Mouse (Mus musculus) 3T3-L1 (cell line): ENCODE measurements at regions not wholly inside any gene's neighbourhood (a gene's known extent, or its start where the extent isn't known, plus 50 kb on each side); places are given as distances from the start of the nearest gene placed in this dataset.
"Not testable (repeated sequence)": the region's sequence is repeated elsewhere in the genome, so short reads cannot be mapped to it uniquely, and the experiment has no call there.

ENCODE experiments used
- DNase-seq: peaks from one replicate; pipeline ENCODE4 v3.0.0-alpha.2; 2015; ENCODE audit warnings: low read depth, low spot score

GRCm38 (mm10) chr3:21621745-21622144, 454.7 kb upstream of the Tbl1xr1 start:
- peak; percentile 33 for DNase-seq

GRCm38 (mm10) chr3:21625039-21625438, 451.4 kb upstream of the Tbl1xr1 start:
- DNase-seq, result peak; percentile 3

GRCm38 (mm10) chr3:21626029-21626428, 450.4 kb upstream of the Tbl1xr1 start:
- DNase-seq, result peak; percentile 90

- DNase-seq, result not testable (repeated sequence)
These were observed 449.4 kb upstream of the Tbl1xr1 start for GRCm38 (mm10) chr3:21627048-21627447.

GRCm38 (mm10) chr3:21633600-21634221, 442.7 kb upstream of the Tbl1xr1 start:
- no peak for DNase-seq

- no peak for DNase-seq
These were observed 441.7 kb upstream of the Tbl1xr1 start for GRCm38 (mm10) chr3:21634675-21635204.

- DNase-seq, result no peak
These were observed 437.6 kb upstream of the Tbl1xr1 start for GRCm38 (mm10) chr3:21638886-21639285.

GRCm38 (mm10) chr3:21639576-21639975, 436.9 kb upstream of the Tbl1xr1 start:
- no peak for DNase-seq

- DNase-seq, result no peak
These were observed 432.4 kb upstream of the Tbl1xr1 start for GRCm38 (mm10) chr3:21644086-21644485.

GRCm38 (mm10) chr3:21645268-21645667, 431.2 kb upstream of the Tbl1xr1 start:
- peak; percentile 6 for DNase-seq

- no peak for DNase-seq
These were observed 426.5 kb upstream of the Tbl1xr1 start for GRCm38 (mm10) chr3:21649885-21650469.

- no peak for DNase-seq
These were observed 421.2 kb upstream of the Tbl1xr1 start for GRCm38 (mm10) chr3:21655301-21655700.

GRCm38 (mm10) chr3:21667349-21668143, 408.9 kb upstream of the Tbl1xr1 start:
- DNase-seq, result peak; percentile 29

- peak; percentile 20 for DNase-seq
These were observed 404.6 kb upstream of the Tbl1xr1 start for GRCm38 (mm10) chr3:21671885-21672284.

GRCm38 (mm10) chr3:21672492-21672891, 404.0 kb upstream of the Tbl1xr1 start:
- DNase-seq, result no peak

- no peak for DNase-seq
These were observed 403.0 kb upstream of the Tbl1xr1 start for GRCm38 (mm10) chr3:21673466-21673865.

GRCm38 (mm10) chr3:21678265-21678664, 398.2 kb upstream of the Tbl1xr1 start:
- DNase-seq, result no peak

- DNase-seq, result no peak
These were observed 397.7 kb upstream of the Tbl1xr1 start for GRCm38 (mm10) chr3:21678734-21679133.

- peak; percentile 30 for DNase-seq
These were observed 378.3 kb upstream of the Tbl1xr1 start for GRCm38 (mm10) chr3:21697980-21698672.

GRCm38 (mm10) chr3:21699526-21699925, 376.9 kb upstream of the Tbl1xr1 start:
- peak; percentile 80 for DNase-seq

GRCm38 (mm10) chr3:21700326-21700725, 376.1 kb upstream of the Tbl1xr1 start:
- no peak for DNase-seq
